Mouse (Mus musculus) heart, embryonic 15.5 days (tissue): Measurements from ENCODE around the gene Cxcl10. TPM values are rescaled to one million over a fixed set of nuclear protein-coding genes. Genes with fewer than 3 reads are reported as not detected.

Experiments used
- ATAC-seq: fragments of 200-750 bp; cut with Nextera tagmentation; replicated peaks from 2 replicates; pipeline ENCODE4 v1.8.0; 2017; ENCODE audit warnings: low read depth, moderate TSS enrichment; ENCODE audit not compliant: insufficient number of reproducible peaks, insufficient read depth, low FRiP score
- H3K27ac ChIP-seq: fragments of 300-500 bp; sonication (generic); 2 replicates; pipeline ENCODE4 v1.5.1; 2015; ENCODE audit warnings: mild to moderate bottlenecking, inconsistent platforms
- H3K27me3 ChIP-seq: fragments of 300-500 bp; sonication (generic); 2 replicates; pipeline ENCODE4 v1.6.1; 2015; ENCODE audit warnings: inconsistent platforms
- H3K36me3 ChIP-seq: fragments of 300-500 bp; sonication (generic); 2 replicates; pipeline ENCODE4 v1.6.1; 2015; ENCODE audit warnings: mild to moderate bottlenecking, inconsistent platforms
- H3K4me1 ChIP-seq: fragments of 300-500 bp; sonication (generic); replicated peaks from 2 replicates; pipeline ENCODE4 v1.6.1; 2015; ENCODE audit warnings: inconsistent platforms
- H3K4me2 ChIP-seq: fragments of 300-500 bp; sonication (generic); 2 replicates; pipeline ENCODE4 v1.6.1; 2015; ENCODE audit warnings: inconsistent platforms, mild to moderate bottlenecking, moderate library complexity
- H3K4me3 ChIP-seq: fragments of 300-500 bp; sonication (generic); 2 replicates; pipeline ENCODE4 v1.5.1; 2015; ENCODE audit warnings: mild to moderate bottlenecking, inconsistent platforms
- H3K9ac ChIP-seq: fragments of 300-500 bp; sonication (generic); 2 replicates; pipeline ENCODE4 v1.6.1; 2015; ENCODE audit warnings: mild to moderate bottlenecking, inconsistent platforms
- H3K9me3 ChIP-seq: fragments of 300-500 bp; sonication (generic); replicated peaks from 2 replicates; pipeline ENCODE4 v1.6.1; 2016; ENCODE audit warnings: inconsistent platforms
- WGBS: fragments of 180-500 bp; shearing (Covaris S2); methylation state at CpG from one replicate; pipeline ENCODE4 v1.1.7; 2015; ENCODE audit warnings: mixed read lengths; 5-methylcytosine and 5-hydroxymethylcytosine counted together
- polyA plus RNA-seq: library from polyadenylated mRNA; unstranded; fragments of >200 nt; fragmentation: Nextera tagmentation; extraction: Ambion mirVana; gene quantifications from 2 replicates; pipeline ENCODE4 v1.2.1, GENCODE M21; 2015

The Cxcl10 gene
- polyA plus RNA-seq, 1 experiment from 2014 or later: 0.92 TPM

GRCm38 (mm10) chr5:92345006-92345405 lies 3.7 kb downstream of the Cxcl10 start:
- no peak overlapping the region for H3K4me2 ChIP-seq
- no peaks in the 10 kb centered on the region for H3K9me3 ChIP-seq

GRCm38 (mm10) chr5:92340606-92341005 lies 8.1 kb downstream of the Cxcl10 start:
- H3K4me3 ChIP-seq: no peak overlapping the region
- no peaks in the 10 kb centered on the region for H3K4me1 ChIP-seq
- no peaks in the 10 kb centered on the region for H3K9me3 ChIP-seq
- ATAC-seq: no peak
- H3K9ac ChIP-seq: no peak overlapping the region
- no peak overlapping the region for H3K4me2 ChIP-seq
- no peaks in the 10 kb centered on the region for H3K36me3 ChIP-seq
- no peak overlapping the region for H3K27ac ChIP-seq
- H3K27me3 ChIP-seq: no peaks in the 10 kb centered on the region
- 55% methylated on average over 4 of the region's 4 CpGs for WGBS

More at GRCm38 (mm10) chr5:92345006-92345405, 3.7 kb downstream of the Cxcl10 start:
- Histone ChIP-seq H3K4me1 (peaks cover 10% of the 10 kb centered on the region), H3K36me3 (no peaks in the 10 kb centered on the region), H3K27me3 (peaks cover 5% of the 10 kb centered on the region; the same call in 1 of the 2 replicates), H3K27ac (no peak overlapping the region), H3K4me3 (no peak overlapping the region), H3K9ac (no peak overlapping the region)
- WGBS: 83% methylated on average over 8 of the region's 8 CpGs
- no peak for ATAC-seq

GRCm38 (mm10) chr5:92336743-92337142 lies 11.9 kb downstream of the Cxcl10 start:
- ATAC-seq: no peak
- H3K4me2 ChIP-seq: no peak overlapping the region
- H3K4me3 ChIP-seq: no peak overlapping the region
- peaks cover 4% of the 10 kb centered on the region for H3K4me1 ChIP-seq
- no peak overlapping the region for H3K9ac ChIP-seq
- WGBS: 77% methylated on average over 3 of the region's 3 CpGs
- no peaks in the 10 kb centered on the region for H3K9me3 ChIP-seq
- no peaks in the 10 kb centered on the region for H3K27me3 ChIP-seq
- H3K27ac ChIP-seq: no peak overlapping the region
- no peaks in the 10 kb centered on the region for H3K36me3 ChIP-seq

- Histone ChIP-seq H3K27me3 (no peaks in the 10 kb centered on the region), H3K9ac (no peak overlapping the region), H3K4me1 (peaks cover 7% of the 10 kb centered on the region), H3K4me2 (peak overlapping the region; percentile 42), H3K36me3 (no peaks in the 10 kb centered on the region), H3K9me3 (no peaks in the 10 kb centered on the region), H3K27ac (peak overlapping the region; percentile 61), H3K4me3 (peak overlapping the region; percentile 26)
- WGBS: 41% methylated on average over 9 of the region's 9 CpGs
- peak; percentile 58; the same call in 1 of the 2 replicates for ATAC-seq
These were observed 16.3 kb downstream of the Cxcl10 start for GRCm38 (mm10) chr5:92332359-92332840.

- Histone ChIP-seq H3K4me3 (peak within 1 kb of the TSS; percentile 26), H3K36me3 (no peaks in the 10 kb centered on the region), H3K27ac (peak within 1 kb of the TSS; percentile 61), H3K27me3 (no peaks in the 10 kb centered on the region), H3K9ac (no peak within 1 kb of the TSS), H3K4me2 (peak within 1 kb of the TSS; percentile 42), H3K9me3 (no peaks in the 10 kb centered on the region), H3K4me1 (peaks cover 7% of the 10 kb centered on the region)
- 77% methylated on average over 17 of the region's 17 CpGs for WGBS
- ATAC-seq: no peak
These were observed 16.9 kb downstream of the Cxcl10 start, which contains the start of gene Art3 for GRCm38 (mm10) chr5:92331635-92332338. Gene Art3, plus strand, starts transcription at chr5:92331827.

- Histone ChIP-seq H3K9ac (no peak overlapping the region), H3K4me1 (peaks cover 7% of the 10 kb centered on the region), H3K9me3 (no peaks in the 10 kb centered on the region), H3K4me2 (no peak overlapping the region), H3K27ac (no peak overlapping the region), H3K4me3 (no peak overlapping the region), H3K36me3 (no peaks in the 10 kb centered on the region), H3K27me3 (no peaks in the 10 kb centered on the region)
- no peak for ATAC-seq
- WGBS: 87% methylated on average over 12 of the region's 12 CpGs
These were observed 17.6 kb downstream of the Cxcl10 start for GRCm38 (mm10) chr5:92331122-92331521.

- H3K4me1 ChIP-seq: peaks cover 14% of the 10 kb centered on the region
These were observed 20.8 kb downstream of the Cxcl10 start, which contains the start of gene Cxcl9 for GRCm38 (mm10) chr5:92327929-92328328. Gene Cxcl9, minus strand, starts transcription at chr5:92328079.

GRCm38 (mm10) chr5:92327367-92327766 lies 21.3 kb downstream of the Cxcl10 start:
- Histone ChIP-seq H3K27ac (no peak overlapping the region), H3K9ac (no peak overlapping the region), H3K4me2 (no peak overlapping the region), H3K4me1 (peaks cover 14% of the 10 kb centered on the region), H3K9me3 (no peaks in the 10 kb centered on the region), H3K27me3 (0 out of 2 replicates have a peak, but pooled peaks cover 4% of the 10 kb centered on the region), H3K4me3 (no peak overlapping the region), H3K36me3 (no peaks in the 10 kb centered on the region)
- WGBS: 68% methylated on average over 6 of the region's 6 CpGs
- ATAC-seq: no peak

More at GRCm38 (mm10) chr5:92327929-92328328, 20.8 kb downstream of the Cxcl10 start, which contains the start of gene Cxcl9:
- Histone ChIP-seq H3K27ac (no peak within 1 kb of the TSS), H3K4me3 (no peak within 1 kb of the TSS), H3K4me2 (no peak within 1 kb of the TSS), H3K36me3 (no peaks in the 10 kb centered on the region), H3K9me3 (no peaks in the 10 kb centered on the region), H3K27me3 (0 out of 2 replicates have a peak, but pooled peaks cover 4% of the 10 kb centered on the region), H3K9ac (no peak within 1 kb of the TSS)
- WGBS: 80% methylated on average over 7 of the region's 7 CpGs
- ATAC-seq: no peak

GRCm38 (mm10) chr5:92323264-92323663 lies 25.4 kb downstream of the Cxcl10 start:
- peak; percentile 50; the same call in 1 of the 2 replicates for ATAC-seq
- Histone ChIP-seq H3K9ac (no peak overlapping the region), H3K4me1 (peaks cover 8% of the 10 kb centered on the region), H3K27me3 (0 out of 2 replicates have a peak, but pooled peaks cover 4% of the 10 kb centered on the region), H3K4me2 (no peak overlapping the region), H3K4me3 (no peak overlapping the region), H3K27ac (no peak overlapping the region), H3K36me3 (no peaks in the 10 kb centered on the region), H3K9me3 (no peaks in the 10 kb centered on the region)
- WGBS: 29% methylated on average over 5 of the region's 5 CpGs

- H3K9ac ChIP-seq: no peak overlapping the region
- peaks cover 8% of the 10 kb centered on the region for H3K4me1 ChIP-seq
- 82% methylated on average over 4 of the region's 4 CpGs for WGBS
- H3K4me2 ChIP-seq: no peak overlapping the region
- no peaks in the 10 kb centered on the region for H3K9me3 ChIP-seq
- no peak overlapping the region for H3K27ac ChIP-seq
- H3K36me3 ChIP-seq: no peaks in the 10 kb centered on the region
- no peak for ATAC-seq
- H3K27me3 ChIP-seq: 0 out of 2 replicates have a peak, but pooled peaks cover 4% of the 10 kb centered on the region
- no peak overlapping the region for H3K4me3 ChIP-seq
These were observed 26.1 kb downstream of the Cxcl10 start for GRCm38 (mm10) chr5:92322612-92323011.

GRCm38 (mm10) chr5:92321631-92322400 lies 26.9 kb downstream of the Cxcl10 start:
- Histone ChIP-seq H3K9me3 (no peaks in the 10 kb centered on the region), H3K36me3 (no peaks in the 10 kb centered on the region), H3K9ac (no peak overlapping the region), H3K27ac (no peak overlapping the region), H3K4me2 (no peak overlapping the region), H3K4me3 (no peak overlapping the region), H3K4me1 (peaks cover 8% of the 10 kb centered on the region), H3K27me3 (0 out of 2 replicates have a peak, but pooled peaks cover 4% of the 10 kb centered on the region)
- 55% methylated on average over 8 of the region's 8 CpGs for WGBS
- no peak for ATAC-seq
